Mouse (Mus musculus) natural killer cell, adult 2 months (primary cell): ENCODE measurements around the gene Mthfr.
A peak's percentile ranks its signal among the peaks of the same experiment; 100 is the strongest.

Source experiments
- DNase-seq, 2 experiments: peaks; one replicate each; pipeline ENCODE4 v3.0.0; 2022; ENCODE audit warnings: low spot score in 2 of 2

The Mthfr gene

GRCm38 (mm10) chr4:148038600-148039253 lies at the start of gene Mthfr, which contains the start of gene Clcn6:
Gene Mthfr, plus strand, starts transcription at chr4:148039077.
Gene Clcn6, minus strand, starts transcription at chr4:148038821.
- DNase-seq: peak; percentile 98 to 99

DNA sequence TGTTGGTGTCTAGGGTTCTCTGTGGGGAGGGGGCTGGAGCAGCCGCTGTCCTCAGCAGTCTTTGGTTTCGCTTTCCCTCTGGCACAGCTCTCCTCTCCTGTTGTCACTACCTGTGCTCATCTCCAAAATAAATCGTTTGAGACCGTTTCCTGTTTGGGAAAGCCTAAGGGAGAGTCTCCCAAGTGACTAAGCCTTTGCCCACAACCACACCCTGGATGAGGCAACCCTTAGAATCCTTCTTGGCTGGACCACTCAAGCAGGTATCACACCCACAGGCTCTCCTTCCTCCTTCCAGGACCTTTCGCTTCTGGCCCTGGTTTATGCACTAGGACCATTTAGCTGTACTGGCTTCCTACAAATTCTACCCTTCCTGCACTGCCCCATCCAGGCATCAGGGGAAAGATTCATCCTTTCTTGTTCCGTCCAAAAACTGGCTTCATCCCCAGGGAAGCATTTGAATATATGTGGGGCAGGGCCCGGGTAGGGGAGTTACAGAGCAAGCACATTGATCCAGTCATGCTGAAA lies 45.2 kb upstream of the Mthfr start:
- no peak for DNase-seq

DNA sequence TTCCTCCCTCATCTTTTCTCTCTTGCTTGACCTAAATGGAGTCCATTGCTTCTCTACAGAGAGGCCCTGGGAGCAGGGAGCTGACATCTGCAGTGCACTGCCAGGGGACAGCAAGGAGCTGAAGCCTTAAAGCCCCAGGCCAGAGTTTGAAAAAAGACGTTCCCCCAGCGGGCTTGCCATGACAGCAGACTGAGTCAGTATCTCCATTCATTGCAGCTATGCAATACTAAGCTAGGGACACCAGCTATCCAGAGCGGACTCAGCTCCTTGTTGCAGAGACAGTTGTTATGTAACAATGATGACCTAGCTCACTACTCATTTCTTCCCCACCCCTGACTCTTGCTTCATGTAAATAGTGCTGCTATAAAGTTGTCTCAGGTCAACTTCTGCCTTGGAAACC lies 43.6 kb upstream of the Mthfr start:
- DNase-seq: no peak

DNA sequence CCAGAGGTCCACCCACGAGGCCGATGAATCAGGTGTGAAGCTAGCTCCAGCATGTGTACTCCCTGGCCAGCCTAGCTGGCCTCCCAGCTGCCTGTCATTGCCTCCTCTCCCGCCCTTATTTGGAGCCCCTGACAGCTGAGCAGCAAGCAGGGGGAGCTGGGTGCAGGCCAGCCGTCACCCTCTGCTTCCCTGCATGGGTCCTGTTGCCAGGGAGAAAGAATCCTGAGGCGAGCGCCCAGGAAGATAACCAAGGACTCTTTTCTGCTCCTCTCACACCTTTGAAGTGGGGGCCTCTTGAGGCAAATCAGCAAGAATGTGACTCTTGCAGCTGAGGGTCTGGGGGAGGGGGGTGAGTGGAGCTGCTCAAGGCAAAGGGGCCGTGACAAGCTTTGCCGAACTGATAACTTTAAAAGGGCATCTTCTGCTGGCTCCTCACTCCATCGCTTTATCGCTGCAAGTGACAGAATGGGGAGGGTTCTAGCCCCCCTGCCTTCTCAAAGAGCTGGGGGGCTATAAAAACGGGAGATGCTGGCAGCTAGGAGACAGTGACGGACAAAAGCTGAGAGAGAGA lies 38.6 kb upstream of the Mthfr start, which contains the start of gene Nppa:
Gene Nppa, plus strand, starts transcription at position 521 of the 571 bp plus-strand sequence.
- no peak for DNase-seq

DNA sequence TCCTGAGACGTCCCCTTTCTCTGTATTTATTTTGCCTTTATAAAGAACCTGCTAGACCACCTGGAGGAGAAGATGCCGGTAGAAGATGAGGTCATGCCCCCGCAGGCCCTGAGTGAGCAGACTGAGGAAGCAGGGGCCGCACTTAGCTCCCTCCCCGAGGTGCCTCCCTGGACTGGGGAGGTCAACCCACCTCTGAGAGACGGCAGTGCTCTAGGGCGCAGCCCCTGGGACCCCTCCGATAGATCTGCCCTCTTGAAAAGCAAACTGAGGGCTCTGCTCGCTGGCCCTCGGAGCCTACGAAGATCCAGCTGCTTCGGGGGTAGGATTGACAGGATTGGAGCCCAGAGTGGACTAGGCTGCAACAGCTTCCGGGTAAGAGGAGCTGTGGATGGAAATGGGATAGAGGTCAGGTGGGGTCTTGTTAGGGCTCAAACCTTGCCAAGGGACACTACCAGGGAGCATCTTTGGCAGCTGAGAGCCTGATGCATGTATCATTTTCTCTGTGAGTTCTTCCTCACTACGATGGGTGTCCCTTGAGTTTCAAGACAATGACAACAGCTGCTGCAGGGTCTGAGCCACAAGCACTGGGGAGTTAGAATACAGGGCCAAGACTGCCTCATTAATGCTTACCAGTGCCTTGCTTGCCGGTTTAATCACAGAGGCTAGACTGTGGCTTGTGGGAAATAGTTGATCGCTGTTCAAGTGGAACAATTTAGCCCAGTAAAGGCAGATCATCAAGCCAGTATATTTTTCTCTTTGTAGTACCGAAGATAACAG lies 37.7 kb upstream of the Mthfr start:
- no peak for DNase-seq

- no peak for DNase-seq
Measured at GRCm38 (mm10) chr4:148001866-148002265, 37.0 kb upstream of the Mthfr start.

GRCm38 (mm10) chr4:148004361-148004760 lies 34.5 kb upstream of the Mthfr start:
- DNase-seq: no peak

DNA sequence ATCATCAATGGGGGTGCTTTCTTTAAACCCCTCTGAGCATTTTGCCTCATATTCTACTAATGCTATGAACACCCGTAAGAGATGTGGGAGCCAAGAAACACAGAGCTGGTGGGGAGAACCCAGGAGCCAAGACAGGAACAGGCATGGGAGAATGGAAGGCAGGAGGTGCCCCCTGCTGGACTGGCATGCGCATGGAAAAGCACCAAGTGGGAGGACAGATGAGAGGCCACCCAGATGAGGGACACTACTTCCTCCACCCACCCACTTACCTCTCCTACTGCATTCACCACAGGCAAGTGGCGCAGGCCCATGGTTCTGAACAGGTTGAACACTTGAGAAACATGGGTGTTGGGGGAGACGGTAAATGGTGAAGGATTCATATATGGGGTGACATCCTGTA lies 30.5 kb upstream of the Mthfr start:
- no peak for DNase-seq

GRCm38 (mm10) chr4:148009641-148010040 lies 29.2 kb upstream of the Mthfr start:
- no peak for DNase-seq

- DNase-seq: no peak
Measured at GRCm38 (mm10) chr4:148011332-148011731, 27.5 kb upstream of the Mthfr start.

- no peak for DNase-seq
Measured at GRCm38 (mm10) chr4:148012216-148012615, 26.7 kb upstream of the Mthfr start.

DNA sequence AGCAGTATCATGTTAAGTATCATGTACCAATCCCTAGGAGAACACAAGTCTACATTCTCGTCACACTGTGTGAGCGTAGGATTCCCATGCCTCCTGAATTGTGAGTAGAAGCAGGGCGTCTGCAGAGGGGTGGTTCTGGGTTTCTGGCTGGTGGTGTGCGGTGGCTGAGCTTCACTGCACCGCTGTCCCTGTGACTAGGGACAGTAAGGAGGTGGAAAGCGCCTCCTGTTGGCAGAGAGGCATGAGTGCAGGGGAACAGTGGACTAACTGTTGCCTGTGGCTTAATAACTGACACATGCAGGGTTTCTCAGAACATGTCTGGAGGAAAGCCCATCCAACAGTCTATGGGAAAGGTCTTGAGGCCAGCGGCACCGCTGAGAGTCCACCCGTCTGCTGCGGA lies 23.5 kb upstream of the Mthfr start:
- no peak for DNase-seq

- no peak for DNase-seq
Measured at GRCm38 (mm10) chr4:148016981-148017380, 21.9 kb upstream of the Mthfr start.

DNA sequence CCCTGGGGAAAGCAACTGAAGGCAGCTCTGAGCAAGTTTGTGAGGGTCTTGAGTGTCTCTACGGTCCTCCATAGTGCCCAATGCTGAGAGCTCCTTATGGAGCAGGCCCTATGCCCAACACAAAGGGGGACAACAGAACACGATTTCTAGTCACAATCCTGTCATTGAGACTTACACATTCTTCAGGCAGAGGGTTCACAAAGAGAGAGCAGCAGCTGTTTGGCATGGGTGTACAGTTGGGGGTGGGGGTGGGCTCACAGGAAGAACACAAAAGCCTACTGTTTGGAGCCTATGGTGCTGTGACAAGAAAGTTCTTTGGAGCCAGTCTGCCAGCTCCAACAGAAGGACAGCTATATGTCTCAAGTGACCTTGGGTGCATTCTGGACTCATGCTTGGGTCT lies 20.5 kb upstream of the Mthfr start:
- DNase-seq: no peak

- DNase-seq: no peak
Measured at GRCm38 (mm10) chr4:148024003-148024402, 14.9 kb upstream of the Mthfr start.

DNA sequence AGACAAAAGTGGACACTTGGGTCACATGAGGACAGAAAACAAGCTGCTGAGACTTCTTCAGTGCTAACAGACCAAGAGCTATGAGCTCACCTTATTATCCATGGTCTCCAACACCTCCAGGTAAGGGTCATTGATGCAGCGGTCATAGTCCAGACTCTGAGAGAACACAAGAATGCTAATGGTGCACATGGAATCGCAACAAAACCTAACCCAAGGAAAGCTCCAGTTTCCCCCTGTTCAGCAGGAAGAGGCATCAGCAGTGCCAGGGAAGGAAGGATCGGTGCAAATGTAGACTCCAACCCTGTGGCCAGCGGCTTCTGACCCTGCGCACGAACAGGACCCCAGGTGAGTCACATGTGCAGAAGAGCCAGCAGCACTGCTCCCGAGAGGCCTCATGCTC lies 9.6 kb upstream of the Mthfr start:
- DNase-seq: no peak

- DNase-seq: no peak
Measured at GRCm38 (mm10) chr4:148030506-148030905, 8.4 kb upstream of the Mthfr start.

DNA sequence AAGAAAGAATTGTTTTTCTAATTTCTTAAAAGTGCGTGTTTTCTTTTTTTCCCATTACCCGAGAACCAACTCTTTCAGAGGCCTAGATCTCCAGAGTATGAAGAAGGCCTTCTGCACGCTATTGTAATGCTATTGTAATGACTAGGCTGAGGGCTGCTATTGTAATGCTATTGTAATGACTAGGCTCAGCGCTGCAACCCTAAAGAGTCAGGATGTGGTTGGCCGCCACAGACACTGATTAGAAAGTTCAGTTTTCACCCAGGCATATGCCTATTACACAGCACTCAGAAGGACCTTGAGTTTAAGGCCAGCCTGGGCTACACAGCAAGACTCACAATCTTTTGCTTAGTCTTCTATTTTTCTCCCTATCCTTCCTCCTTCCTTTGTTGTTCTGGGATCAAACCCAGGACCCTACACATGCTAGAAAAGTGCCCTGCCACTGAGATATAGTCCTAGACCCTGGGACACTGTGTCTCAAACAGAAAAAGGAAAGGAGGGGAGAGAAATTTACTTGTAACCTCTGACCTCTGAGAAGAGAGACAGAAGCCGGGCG lies 4.9 kb upstream of the Mthfr start:
- peak; percentile 22 to 36 for DNase-seq

DNA sequence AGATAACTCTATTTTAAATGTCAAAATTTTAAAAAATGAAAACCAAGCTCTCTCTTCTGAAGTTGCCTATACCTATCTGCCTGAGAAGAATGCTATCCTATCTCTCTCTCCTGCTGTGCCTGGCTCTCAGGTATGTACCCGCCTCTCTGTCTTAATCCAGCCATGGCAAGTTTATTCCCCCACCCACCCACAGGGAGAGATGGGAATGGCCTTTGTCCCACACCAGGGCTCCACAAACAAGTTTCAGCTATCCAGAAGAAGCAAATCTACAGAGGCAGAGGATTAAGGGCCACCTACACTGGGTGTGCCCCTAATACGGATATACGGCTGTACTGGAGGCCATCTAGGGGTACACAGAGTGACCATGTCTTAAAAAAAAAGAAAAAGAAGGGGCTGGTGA lies 3.4 kb upstream of the Mthfr start:
- DNase-seq: no peak

GRCm38 (mm10) chr4:148038079-148038599 lies 738 bp upstream of the Mthfr start:
- no peak for DNase-seq

GRCm38 (mm10) chr4:148039254-148040028 lies 564 bp downstream of the Mthfr start:
- DNase-seq: no peak
